Mouse (Mus musculus) cerebellum, adult 2 months (tissue): ENCODE measurements around the gene Chchd6.

Experiments used
- CTCF ChIP-seq: fragments of 200-500 bp; IDR thresholded peaks from 2 replicates; pipeline ENCODE4 v1.5.1; 2011; ENCODE audit warnings: low read depth, mild to moderate bottlenecking, control low read depth, low read length, moderate library complexity, borderline replicate concordance; ENCODE audit not compliant: insufficient read depth
- POLR2A ChIP-seq: fragments of 200-500 bp; IDR thresholded peaks from 2 replicates; pipeline ENCODE4 v1.6.1; 2011; ENCODE audit warnings: low read length, control low read depth, borderline replicate concordance; ENCODE audit not compliant: insufficient read depth

GRCm38 (mm10) chr6:89613336-89614106 is 18.1 kb upstream of the Chchd6 start:
- no peak for TF ChIP-seq POLR2A
- TF ChIP-seq CTCF: no peak
